In the genomic region with DNA sequence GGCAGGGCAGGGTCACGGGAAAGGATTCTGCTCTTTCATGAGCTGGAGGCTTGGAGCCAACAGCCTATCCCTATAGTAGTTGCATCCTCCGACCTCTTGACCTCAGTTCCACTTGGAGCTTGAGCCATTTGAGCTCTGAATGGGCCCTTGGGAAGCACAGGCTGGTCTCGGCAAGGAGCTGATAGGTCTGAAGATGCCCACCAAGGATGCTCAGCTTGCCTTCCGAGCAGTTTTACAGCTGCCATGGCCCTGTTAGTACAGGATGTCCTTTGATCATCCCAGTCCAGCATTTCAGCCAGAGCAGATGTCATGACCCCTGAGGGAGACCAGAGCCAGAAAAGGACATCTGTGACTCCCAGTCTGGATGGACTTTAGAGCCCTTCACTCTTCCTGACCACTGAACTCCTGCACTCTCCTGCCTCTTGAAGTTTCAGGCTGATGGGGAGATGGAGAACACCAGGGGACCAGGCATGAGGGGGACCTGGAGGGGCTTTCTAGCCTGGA, we compare ENCODE assay signal across 21 mouse cellular contexts.
"Had no signal": no experiment of that assay in that cellular context is flagged by ENCODE, and none has a peak within 500 bp of the region (broad histone marks: within the 10 kb centered on the region; RNA-seq: fewer than 3 reads in every experiment).

No protein-coding gene starts in this region.

- H3K4me1 ChIP-seq: limb, embryonic 12.5 days; limb, embryonic 15.5 days; midbrain, embryonic 13.5 days; stomach, embryonic 15.5 days had no signal

- ATAC-seq: liver, embryonic 12.5 days; midbrain, embryonic 13.5 days; midbrain, embryonic 16.5 days had no signal

- H3K4me3 ChIP-seq: limb, embryonic 12.5 days; limb, embryonic 15.5 days; liver, embryonic 12.5 days; liver, embryonic 15.5 days; midbrain, embryonic 10.5 days; midbrain, embryonic 13.5 days; myocyte; neural tube, embryonic 13.5 days; stomach, embryonic 15.5 days had no signal

- H3K27me3 ChIP-seq: limb, embryonic 12.5 days; limb, embryonic 15.5 days; liver, embryonic 12.5 days; liver, embryonic 15.5 days; midbrain, embryonic 13.5 days; neural tube, embryonic 13.5 days; stomach, embryonic 15.5 days had no signal

- H3K4me2 ChIP-seq: limb, embryonic 12.5 days; limb, embryonic 15.5 days; liver, embryonic 12.5 days; liver, embryonic 15.5 days; midbrain, embryonic 13.5 days; neural tube, embryonic 13.5 days; stomach, embryonic 15.5 days had no signal

- H3K9me3 ChIP-seq: limb, embryonic 12.5 days; limb, embryonic 15.5 days; liver, embryonic 12.5 days; liver, embryonic 15.5 days; midbrain, embryonic 10.5 days; midbrain, embryonic 13.5 days; neural tube, embryonic 13.5 days; stomach, embryonic 15.5 days had no signal

- H3K9ac ChIP-seq: limb, embryonic 12.5 days; limb, embryonic 15.5 days; liver, embryonic 12.5 days; liver, embryonic 15.5 days; midbrain, embryonic 13.5 days; neural tube, embryonic 13.5 days; stomach, embryonic 15.5 days had no signal

- H3K36me3 ChIP-seq: limb, embryonic 12.5 days; limb, embryonic 15.5 days; liver, embryonic 15.5 days; midbrain, embryonic 10.5 days; midbrain, embryonic 13.5 days; neural tube, embryonic 13.5 days; stomach, embryonic 15.5 days had no signal

- DNase-seq: kidney, adult 9 months; kidney, postnatal 14 days; kidney, postnatal 4 days; left cerebral cortex, postnatal 4 days; lung, adult 2 months; lung, postnatal 14 days; lung, postnatal 4 days; retina, postnatal 1 day; right cerebral cortex, postnatal 25 days; spleen, adult 18-20 months; thymus, postnatal 36 days had no signal

- H3K27ac ChIP-seq: limb, embryonic 12.5 days; limb, embryonic 15.5 days; liver, embryonic 12.5 days; liver, embryonic 15.5 days; midbrain, embryonic 10.5 days; midbrain, embryonic 13.5 days; neural tube, embryonic 13.5 days; stomach, embryonic 15.5 days had no signal
